Mouse (Mus musculus) v-Abl transformed pro-B cells (cell line): ENCODE measurements around the gene Tinf2.

Source experiments
- in situ Hi-C, 2 experiments: fragments of 400-800 bp; cut with MboI; formaldehyde crosslinking; loops; one replicate each; pipeline ENCODE4 v1.15.1; 2025; ENCODE audit not compliant: unreplicated experiment in 2 of 2

Tinf2 gene

DNA sequence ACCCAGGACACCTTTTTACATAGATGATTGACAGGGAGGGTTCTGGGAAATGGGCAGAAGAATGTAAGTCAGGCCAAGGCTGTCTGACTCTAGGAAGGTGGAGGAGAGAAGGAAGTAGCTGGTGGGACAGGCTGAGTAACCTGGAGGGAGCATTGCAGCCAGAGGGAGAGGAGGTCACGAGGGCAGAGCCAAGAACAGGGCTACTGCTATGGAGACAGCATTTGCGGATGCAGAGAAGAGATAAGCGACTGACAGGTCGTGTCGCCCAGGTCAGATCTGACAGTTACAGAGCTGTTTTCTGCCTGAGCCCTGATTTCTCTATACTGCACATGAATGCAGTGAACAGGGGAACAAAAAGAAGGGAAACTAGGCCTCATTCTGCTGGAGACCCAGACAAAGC, 25.8 kb upstream of the Tinf2 start:
- in situ Hi-C loops: no loop called here

DNA sequence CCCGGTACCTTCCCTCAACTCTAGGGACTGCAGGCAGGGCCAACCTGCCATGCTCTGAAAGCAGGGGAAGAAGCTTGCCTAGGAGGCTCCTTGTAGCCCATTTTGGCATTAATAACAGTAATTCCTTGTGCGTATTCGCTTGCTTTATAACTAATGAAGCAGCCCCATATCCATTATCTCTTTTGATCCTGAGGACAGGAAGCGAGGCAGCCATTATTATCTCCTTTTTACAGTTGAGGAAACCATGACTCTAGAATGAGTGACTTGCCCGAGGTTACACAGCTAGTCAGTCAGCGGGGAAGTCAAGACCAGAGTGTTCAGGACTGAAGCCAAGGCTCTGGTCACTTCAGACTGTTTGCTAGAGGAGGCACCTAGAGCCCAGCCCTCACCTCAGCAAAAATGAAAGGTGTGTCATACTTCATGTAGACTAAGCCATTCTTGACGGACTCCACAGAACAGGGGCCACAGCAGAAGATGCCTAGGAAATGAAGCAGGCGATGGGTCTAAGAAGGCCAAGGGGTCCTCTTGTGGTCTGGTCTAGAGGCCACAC, 24.5 kb upstream of the Tinf2 start:
- in situ Hi-C loops: no loop called here

DNA sequence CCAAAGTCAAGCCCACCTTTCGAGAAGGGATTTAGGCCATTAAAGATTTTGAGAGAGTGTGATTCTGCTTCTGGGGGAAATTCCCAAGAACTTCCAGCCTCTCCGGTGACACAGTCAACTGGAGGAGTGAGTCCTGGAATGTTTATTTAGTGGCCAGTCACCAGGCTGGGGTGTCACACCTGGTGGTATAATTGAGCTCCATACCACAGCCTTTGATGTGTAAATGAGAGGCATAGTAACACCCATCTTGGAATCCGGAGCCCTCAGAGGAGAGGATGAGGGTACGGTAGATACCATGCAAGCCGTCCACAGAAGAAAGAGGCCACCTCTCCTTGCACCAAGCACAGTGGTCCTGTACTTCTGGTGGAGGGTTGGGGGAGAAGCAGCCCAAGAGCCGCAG, 21.1 kb upstream of the Tinf2 start:
- in situ Hi-C loops: no loop called here

DNA sequence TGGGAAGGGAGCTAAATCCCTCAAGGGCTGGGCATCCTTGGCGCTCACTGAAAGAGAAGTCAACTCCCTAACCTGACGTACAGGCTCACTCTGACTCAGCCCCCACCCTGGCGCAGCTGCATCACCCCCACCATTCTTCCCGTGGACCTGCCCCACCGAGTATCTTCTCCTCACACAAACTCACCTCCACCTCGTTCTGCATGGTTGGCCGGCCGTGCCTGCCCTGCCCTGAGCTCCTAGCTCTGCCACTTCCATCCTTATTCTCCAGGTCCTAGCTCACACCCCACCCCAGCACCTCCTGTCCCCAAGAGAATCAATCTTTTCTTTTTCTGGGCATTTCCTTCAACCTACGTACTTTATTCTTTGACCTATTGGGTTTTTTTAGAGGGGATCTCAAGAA, 19.5 kb upstream of the Tinf2 start:
- in situ Hi-C loops: no loop called here

DNA sequence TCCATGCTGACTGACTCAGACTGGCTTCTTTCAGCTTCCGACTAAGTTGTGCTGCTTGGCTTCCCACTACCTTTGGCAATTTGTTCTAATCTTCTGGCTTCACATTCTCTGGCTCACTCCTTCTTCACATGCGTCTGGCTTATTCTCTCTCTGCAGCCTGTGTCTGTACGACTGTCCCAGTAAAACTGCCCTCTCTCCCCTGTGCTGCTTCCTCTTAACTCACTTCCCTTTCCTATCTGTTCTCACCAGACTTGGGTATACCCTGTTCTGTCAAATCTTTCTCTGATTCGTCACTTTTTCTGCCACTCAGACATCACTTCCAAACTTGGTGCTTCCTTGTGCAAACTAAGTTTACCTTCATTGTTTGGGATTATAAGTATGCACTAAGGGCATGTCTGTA, 15.6 kb upstream of the Tinf2 start:
- in situ Hi-C loops: no loop called here

DNA sequence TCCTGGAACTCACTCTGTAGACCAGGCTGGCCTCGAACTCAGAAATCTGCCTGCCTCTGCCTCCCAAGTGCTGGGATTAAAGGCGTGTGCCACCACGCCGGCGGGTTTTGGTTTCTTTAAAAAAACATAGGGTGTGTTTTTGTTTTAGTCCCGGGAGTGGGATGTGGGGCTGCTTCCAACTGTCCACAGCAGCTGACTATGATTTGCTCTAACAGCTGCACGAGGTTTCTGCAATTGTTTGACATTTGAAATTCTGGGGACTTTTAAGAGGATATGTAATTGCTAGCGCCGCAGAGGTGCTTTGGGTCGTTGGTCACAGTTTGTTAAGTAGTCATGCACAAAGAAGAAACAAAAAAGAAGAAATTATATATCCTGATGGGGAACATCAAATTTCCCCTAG, 7.8 kb upstream of the Tinf2 start:
- in situ Hi-C loops: loop anchor here in 1 of 2 experiments (10.0 kb wide), 1 partner anchor 215 kb away; the partner anchor contains the start of gene Sdr39u1

DNA sequence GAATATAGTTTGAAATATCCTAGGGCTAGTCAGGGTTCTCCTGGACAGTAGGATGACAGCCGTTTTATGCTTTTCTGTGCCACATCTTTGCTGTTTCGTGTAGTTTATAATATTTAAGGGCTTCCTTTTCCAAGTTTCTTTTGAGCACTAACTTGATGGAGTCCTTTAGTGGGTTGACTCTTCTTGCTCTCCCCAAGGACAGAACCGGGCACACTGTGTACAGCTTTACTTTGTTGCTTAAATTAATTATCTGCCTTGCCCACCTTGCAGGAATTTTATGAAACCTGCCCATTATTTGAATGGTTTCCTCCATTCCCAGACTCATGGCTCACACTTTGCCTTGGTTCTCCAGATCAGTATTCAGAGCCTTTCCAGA, 486 bp upstream of the Tinf2 start:
- in situ Hi-C loops: loop anchor here (5.0 to 10.0 kb wide), 2 partner anchors 60 to 223 kb away; partner anchors contain the start of gene Sdr39u1 (in 1 of the 2)

DNA sequence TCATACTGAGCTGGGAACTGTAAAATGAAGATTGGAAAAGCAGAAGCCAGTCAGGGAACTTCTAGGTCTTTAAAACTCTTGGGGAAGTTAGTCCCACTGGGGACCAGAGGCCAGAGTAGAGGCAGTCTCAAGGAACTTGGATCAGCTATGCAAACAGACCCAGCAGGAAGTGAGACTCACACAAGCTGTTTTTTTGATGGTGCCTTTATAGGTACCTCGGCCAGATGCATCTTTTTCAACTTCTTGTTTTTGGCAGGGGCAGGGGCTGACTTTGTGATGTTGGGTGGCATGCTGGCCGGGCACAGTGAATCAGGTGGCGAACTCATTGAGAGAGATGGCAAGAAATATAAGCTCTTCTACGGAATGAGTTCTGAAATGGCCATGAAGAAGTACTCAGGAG, 4.0 kb downstream of the Tinf2 start:
- in situ Hi-C loops: no loop called here

DNA sequence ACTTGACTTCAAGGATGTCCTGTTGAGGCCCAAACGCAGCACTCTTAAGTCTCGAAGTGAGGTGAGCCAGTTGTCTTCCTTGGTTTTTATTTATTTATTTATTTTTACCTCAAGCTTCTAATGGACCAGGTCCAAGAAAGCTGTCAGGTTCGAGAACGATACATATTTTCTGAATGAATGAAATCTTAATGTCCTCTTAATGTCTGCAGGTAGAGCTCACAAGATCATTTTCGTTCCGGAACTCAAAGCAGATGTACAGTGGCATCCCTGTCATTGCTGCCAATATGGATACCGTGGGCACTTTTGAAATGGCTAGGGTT, 8.9 kb downstream of the Tinf2 start:
- in situ Hi-C loops: loop anchor here in 1 of 2 experiments (25.0 kb wide), 1 partner anchor 215 kb away; the partner anchor contains the start of genes Cbln3 and Khnyn

DNA sequence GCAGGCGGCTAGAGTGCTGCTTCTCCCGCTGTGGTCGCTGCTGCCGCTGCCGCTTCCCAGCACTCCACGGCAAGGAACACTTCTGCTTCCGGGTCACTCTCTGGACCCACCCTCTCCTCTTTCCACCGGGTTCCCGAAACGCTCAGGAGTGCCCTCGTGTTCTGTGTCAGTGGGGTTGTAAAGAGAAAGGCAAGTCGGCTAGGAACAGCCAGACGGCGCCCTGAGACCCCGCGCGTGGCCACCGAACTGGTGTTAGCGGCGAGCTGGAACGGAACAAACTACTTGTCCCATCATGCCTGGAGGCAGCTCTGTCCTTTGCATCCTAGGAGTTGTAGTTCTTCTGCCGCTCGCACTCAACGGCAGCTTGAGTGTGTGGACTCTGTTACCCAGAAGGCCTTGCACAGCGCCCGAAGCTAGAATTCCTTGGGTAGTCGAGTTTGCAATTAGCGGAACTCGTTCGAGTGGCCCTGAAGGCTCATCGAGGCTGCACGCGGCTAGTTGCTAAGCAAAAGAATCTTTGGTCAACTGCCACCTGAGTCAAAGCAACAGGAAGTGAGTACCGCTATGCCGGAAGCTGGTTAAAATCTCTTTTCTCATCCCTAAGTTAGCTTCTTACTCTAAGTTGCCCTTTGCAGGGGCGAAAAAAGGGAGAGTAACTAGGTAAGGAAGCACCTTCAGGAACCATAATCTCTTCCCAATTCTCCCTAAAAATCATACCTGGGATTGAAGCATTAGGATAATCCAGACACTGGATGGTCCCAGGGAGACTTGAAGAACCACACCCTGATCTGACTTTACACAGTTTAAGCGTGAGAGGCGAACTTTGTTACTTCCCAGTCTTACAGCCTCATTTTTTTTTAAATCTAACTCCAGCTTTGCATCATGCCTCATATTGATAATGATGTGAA, 9.5 kb downstream of the Tinf2 start, which contains the start of the genes Gmpr2 and Nedd8:
TSS of gene Gmpr2 (plus strand) at position 109 of the 908 bp plus-strand sequence.
TSS of gene Nedd8 (minus strand) at position 292 of the 908 bp plus-strand sequence.
- in situ Hi-C loops: loop anchor here in 1 of 2 experiments (25.0 kb wide), 1 partner anchor 215 kb away; the partner anchor contains the start of genes Cbln3 and Khnyn

DNA sequence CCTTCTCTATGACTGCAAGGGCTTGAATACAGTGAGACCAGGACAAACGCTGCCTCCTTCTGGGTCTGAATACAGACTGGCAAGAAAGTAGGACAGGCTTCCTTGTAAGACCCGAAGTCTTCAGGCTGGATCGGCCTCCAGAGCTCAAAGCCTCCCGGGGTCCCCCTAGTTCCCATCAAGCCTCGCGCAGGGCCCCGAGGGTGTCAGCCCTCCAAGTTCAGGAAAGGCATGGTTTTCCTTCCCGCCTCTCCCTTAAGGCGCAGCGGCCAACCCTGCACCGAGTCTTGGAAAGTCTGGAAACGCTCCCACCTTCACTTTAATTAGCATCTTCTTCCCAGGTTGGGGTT, 10.2 kb downstream of the Tinf2 start:
- in situ Hi-C loops: loop anchor here in 1 of 2 experiments (25.0 kb wide), 1 partner anchor 216 kb away; the partner anchor contains the start of genes Cbln3 and Khnyn

DNA sequence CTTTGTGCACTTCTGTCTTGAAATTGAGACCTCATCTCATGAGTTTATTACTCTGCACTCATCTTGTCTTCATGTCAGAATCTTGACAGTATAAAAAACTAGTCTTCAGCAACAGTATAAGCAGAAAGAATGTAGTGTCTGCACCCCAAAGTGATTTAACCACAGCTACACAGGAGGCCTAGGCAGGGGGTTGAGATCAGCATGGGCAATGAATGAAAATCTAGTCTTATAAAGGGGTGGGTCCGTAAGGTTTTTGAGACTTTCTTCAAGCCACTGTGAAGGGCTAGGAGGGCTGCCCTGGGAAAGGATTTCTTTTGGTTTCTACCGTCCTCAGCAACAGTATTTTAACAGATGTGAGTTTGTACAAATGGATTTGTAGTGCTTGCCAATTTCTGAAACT, 21.0 kb downstream of the Tinf2 start:
- in situ Hi-C loops: loop anchor here in 1 of 2 experiments (25.0 kb wide), 1 partner anchor 227 kb away; the partner anchor contains the start of genes Cbln3 and Khnyn

DNA sequence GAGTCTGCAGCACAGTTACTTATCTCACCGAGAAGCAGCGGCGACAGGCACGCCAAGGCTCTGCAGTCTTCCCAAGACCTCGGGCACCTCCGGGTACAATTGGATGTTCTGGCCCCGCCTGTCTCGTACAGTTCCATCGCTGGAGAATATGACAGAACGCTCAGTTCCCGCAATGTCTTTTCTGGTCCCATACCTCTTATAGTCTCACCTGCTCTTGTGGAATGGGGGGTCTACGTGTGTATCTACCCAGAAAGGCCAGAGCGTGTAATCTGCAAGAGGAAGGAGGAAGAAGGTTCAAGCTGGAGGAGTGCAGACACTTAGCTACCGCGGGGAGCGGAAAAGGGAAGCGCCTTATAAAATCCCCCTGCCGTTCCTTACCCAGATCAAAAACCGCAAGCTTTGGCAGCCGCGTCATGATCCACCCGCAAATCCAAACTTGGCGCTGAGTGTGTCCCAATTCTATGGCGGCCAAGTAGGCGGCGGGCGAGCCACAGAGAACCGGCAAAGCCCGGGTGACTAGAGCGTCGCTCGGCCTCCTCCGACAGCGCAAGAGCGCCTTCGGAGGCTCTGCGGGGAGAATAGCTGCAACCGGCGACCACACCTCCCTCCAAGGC, 21.6 kb downstream of the Tinf2 start, which contains the start of gene Mdp1:
TSS of gene Mdp1 (minus strand) at position 549 of the 614 bp plus-strand sequence.
- in situ Hi-C loops: loop anchor here in 1 of 2 experiments (25.0 kb wide), 1 partner anchor 227 kb away; the partner anchor contains the start of genes Cbln3 and Khnyn

DNA sequence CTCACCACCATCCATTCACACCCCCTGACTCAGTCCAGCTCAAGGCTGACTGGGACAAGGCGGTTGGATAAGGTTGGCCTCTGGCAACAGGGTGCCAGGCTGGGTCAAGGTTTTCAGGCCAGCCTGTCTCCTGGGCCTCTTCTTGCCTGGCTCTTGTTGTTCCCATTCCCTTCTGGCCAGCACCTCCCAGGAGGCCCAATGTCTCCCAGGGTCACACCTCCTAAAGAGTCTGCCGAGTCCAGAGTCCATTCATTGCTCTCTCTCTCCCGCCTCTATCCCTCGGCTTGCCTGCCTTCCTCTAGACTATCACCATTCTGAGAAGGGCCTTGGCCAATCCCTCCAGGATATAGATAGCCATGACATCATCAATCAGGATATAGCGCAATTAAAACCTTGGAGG, 23.6 kb downstream of the Tinf2 start:
- in situ Hi-C loops: loop anchor here in 1 of 2 experiments (25.0 kb wide), 1 partner anchor 229 kb away; the partner anchor contains the start of genes Cbln3 and Khnyn

DNA sequence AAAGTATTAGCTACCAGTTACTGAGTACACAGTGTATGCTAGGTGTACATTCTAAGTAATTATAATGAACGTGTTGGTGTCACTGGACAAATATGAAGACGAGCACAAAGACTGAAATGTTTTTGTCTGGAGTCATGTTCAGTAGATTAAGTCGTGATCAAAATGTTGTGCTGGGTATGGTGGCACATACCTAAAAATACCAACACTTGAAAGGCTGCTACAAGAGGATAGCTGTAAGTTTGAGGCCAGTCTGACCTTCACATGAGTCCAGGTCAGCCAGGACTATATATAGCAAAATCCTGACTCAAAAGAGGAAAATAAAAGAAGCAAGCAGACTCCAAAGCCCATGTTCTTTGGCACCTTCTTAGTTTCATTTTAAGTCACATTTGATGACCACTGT, 24.7 kb downstream of the Tinf2 start:
- in situ Hi-C loops: loop anchor here in 1 of 2 experiments (25.0 kb wide), 1 partner anchor 230 kb away; the partner anchor contains the start of genes Cbln3 and Khnyn

DNA sequence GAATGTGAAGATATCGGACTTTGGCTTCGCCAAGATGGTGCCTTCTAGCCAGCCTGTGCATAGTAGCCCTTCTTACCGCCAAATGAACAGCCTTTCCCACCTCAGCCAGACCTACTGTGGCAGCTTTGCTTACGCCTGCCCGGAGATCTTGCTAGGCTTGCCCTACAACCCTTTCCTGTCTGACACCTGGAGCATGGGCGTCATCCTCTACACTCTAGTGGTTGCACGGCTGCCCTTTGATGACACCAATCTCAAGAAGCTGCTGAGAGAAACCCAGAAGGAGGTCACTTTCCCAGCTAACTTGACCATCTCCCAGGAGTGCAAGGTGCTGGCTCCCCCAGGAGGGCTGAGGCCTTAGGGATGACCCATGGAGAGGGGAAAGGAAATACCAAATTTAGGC, 30.1 kb downstream of the Tinf2 start:
- in situ Hi-C loops: loop anchor here in 1 of 2 experiments (25.0 kb wide), 1 partner anchor 236 kb away; the partner anchor contains the start of genes Cbln3 and Khnyn

DNA sequence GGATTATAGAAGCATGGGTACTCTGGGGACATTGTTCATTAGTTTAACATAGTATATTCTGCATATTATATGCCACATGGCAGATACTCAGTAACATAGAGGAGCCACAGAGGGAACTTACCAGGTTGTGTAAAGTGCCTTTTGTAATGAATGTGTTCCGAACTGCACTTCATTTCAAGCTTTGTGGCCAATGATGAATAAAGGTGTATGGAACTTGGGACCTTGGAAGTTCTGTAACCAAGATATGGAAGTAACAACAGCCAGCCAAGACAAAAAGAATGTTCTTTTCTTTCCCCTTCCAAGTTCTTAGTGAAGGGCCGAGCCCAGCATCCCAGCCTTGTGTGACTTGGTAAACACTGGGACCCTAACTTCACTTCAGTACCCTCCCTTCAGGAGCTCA, 31.7 kb downstream of the Tinf2 start, which contains the start of gene Tssk4:
TSS of gene Tssk4 (plus strand) at position 301 of the 400 bp plus-strand sequence.
- in situ Hi-C loops: loop anchor here in 1 of 2 experiments (25.0 kb wide), 1 partner anchor 237 kb away; the partner anchor contains the start of genes Cbln3 and Khnyn

DNA sequence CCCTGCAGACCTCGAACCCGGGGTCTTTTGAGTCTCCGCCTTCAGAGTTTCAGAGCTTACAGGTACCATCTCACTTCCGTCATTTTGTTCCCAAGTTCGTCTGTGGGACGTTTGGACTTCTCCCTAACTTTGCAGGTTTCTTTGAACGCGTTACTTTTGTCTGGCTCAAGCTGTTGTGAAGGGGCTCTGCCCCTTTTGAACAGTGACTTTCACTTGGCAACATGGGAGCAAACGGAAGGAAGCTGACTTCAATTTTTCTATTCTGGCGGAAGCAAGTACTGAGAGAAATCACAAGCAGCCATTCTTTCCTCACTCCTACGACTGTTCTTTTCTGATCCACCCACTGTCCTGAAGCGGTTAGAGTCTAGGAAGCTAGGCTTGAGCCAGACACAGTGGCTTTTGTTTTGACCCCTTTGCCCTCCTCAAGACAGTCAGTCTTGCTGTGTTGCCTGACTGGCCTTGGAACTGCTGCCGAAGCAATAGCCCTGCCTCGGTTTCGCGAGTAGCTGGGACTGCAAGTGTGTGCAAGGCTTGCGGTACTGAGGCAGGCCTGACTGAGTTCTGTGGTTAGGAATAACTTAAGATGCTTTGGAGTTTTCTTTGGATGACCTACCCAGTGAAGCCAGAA, 37.2 kb downstream of the Tinf2 start:
- in situ Hi-C loops: no loop called here

DNA sequence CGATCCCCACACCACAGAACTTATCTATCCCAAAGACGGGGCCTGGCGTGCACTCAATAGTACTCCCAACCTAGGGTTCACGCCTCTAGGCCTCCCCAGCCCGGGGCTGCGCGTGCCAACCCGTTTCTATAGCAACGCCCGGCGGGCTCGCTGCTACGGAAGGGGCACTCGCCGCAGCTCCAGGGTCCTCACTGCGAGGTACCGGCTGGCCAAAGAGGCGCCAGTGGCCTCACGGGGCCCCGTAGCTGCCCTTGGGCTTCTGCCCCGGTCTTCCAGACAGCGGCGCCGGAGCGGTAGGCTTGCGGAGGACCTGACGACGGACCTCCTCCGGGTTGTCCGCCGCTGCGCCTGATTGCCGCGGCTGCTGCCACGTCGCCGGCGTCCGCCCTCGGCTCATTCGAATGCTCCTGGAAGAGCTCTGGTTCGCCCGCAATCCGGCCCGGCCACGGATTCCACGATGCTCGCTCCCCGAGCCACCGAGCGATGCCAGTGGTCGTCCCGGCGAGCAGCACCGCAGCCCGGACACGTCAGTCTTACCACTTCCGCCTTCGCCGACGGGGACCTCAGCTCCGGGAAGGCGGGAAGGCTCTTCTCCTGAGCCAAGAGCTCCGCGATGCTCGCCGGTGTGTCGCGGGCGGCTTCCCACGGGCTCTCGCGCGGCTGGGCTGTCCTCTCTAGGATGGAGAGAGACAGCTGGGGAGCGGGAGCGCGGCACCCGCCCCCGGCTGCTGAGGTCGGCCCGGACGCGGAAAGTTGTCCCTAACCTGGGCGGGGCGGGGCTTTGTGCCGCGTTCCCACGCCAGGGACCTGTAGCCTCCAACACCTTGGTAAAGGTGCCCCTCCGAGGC, 38.3 kb downstream of the Tinf2 start, which contains the start of gene Tm9sf1:
TSS of gene Tm9sf1 (minus strand) at position 747 of the 848 bp plus-strand sequence.
- in situ Hi-C loops: no loop called here
